Mouse (Mus musculus) G1E (cell line): ENCODE results near the gene Npnt.

Experiments
- CTCF ChIP-seq: IDR thresholded peaks from 2 replicates; pipeline ENCODE4 v1.5.1; 2012; ENCODE audit warnings: low read depth, low read length, inconsistent platforms, mixed read lengths
- TAL1 ChIP-seq: conservative IDR thresholded peaks from 2 replicates; pipeline ENCODE4 v1.6.1; 2012; ENCODE audit warnings: low read depth, low read length, inconsistent platforms, mixed read lengths

DNA sequence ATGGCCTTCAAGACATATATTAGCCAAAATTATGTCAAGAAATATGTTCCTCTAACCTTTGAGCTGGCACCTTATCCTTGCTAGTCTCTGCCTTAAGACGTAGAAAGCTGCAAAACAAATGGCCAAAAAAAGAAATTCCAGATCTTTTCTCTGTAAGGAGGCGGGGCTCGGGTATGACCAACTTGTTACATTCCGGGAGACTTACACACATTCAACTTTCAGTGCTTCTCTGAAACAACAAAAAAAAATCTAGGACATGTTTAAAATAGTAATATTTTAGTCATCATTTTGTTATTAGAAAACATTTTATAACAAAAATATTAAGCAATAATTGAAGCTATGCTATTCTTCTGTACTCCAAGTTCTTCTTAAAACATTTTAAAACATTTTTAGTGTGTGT, 18.6 kb downstream of the Npnt start:
- TF ChIP-seq CTCF (no peak), TAL1 (no peak)
